Mouse (Mus musculus) B cell, adult 67 days (primary cell): ENCODE data around the gene B230217C12Rik. TPM values are rescaled to one million over a fixed set of nuclear protein-coding genes. Genes with fewer than 3 reads are reported as not detected.

Experiments
- total RNA-seq, 2 experiments: library from RNA; stranded (reverse); gene quantifications; 4 replicates each; pipeline ENCODE4 v1.2.4; 2023

Gene B230217C12Rik
- under 1 TPM; 0.36 to 0.41 TPM for total RNA-seq

DNA sequence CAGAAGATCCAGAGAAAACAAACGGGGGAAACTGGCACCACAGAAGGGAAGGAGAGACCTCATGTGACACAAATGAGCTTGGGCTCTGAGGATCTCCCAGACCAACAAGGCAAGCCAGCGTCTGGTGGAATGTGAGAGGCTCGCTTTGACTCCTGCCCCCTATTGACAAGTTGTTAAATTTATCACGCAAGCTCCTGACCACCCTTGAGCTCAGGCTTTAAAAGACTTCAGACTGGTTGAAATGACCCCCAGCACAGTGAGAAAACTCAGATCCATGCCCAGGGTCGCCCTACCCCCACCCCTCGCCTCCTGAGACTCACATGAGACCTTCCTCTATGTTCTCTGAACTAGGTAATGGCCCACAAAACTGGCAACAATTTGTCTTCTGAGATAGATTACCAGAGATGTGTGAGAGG, at the start of gene B230217C12Rik:
B230217C12Rik (plus strand) TSS at position 242 of the 416 bp plus-strand sequence.

DNA sequence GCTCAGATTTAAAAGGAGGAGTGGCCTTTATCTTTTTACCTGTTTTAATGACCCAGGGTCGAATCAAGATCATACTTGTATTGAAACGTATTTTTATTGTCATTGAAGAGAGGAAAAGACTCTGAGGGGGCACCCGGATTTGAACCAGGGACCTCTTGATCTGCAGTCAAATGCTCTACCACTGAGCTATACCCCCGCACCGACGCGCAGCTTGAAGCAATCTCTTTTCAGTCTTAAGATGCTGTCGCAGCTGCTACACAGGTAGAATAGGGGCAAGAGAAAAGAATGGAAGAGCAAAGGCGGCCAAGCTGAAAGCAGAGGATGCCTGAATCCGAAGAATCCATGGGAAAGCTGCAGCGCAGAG, 41.8 kb upstream of the B230217C12Rik start, which contains the start of gene Lasp1:
Lasp1 (plus strand) TSS at position 219 of the 364 bp plus-strand sequence.

DNA sequence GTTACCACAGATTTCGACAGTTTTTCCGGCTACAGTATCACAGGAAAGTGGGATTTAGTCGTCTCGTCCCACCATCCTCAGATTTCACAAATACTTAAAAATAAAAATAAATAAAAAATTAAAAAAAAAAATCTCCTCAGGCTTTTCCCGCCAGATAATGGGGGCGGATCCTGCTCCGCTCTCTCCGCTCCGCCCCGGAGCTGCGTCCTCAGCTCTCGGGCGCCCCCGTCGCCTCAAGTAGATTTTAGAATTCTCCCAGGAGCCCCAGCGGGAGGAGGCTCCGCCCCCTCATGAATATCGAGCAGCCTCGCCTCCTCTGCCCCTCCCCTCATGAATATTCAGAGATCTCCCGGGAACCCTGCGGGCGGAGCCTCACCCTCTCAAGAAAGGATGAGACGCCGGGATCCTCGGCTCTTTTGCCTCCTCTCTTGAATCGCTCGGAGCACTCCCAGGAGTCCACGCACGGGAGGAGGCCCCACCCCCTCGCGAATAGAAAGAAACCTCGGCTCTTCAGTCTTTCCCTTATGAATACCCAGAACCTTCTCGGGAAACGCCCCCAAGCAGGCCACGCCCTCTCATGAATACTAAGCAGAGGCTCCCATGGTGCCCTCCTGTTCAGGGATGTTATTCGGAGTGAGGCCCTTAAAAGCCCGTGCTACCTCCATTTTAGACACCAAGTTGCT, 43.5 kb downstream of the B230217C12Rik start, which contains the start of gene Fbxo47:
Fbxo47 (minus strand) TSS at position 237 of the 683 bp plus-strand sequence.

Other genes with a start within 250 kb of the B230217C12Rik start
- gene Epop, start 211.1 kb upstream of the B230217C12Rik start, total RNA-seq: 1 to 10 TPM; 4.0 to 6.5 TPM
- 100 to 1,000 TPM; 186 to 189 TPM for gene Mllt6, start 177.4 kb upstream of the B230217C12Rik start, total RNA-seq
- 10 to 100 TPM; 51.3 to 57.5 TPM for gene Cisd3, start 155.0 kb upstream of the B230217C12Rik start, total RNA-seq
- gene Pcgf2, start 140.3 kb upstream of the B230217C12Rik start, total RNA-seq: under 1 TPM in 1 of 2 experiments, not detected in 1; 0.46 TPM
- 100 to 1,000 TPM; 119 to 126 TPM for gene Psmb3, start 137.4 kb upstream of the B230217C12Rik start, total RNA-seq
- 10 to 100 TPM; 66.2 to 71.1 TPM for gene Pip4k2b, start 96.1 kb upstream of the B230217C12Rik start, total RNA-seq
- 10 to 100 TPM; 48.1 to 56.0 TPM for gene Cwc25, start 74.2 kb upstream of the B230217C12Rik start, total RNA-seq
- not detected for gene 1700001P01Rik, start 64.9 kb upstream of the B230217C12Rik start, total RNA-seq
- gene Rpl23, start 58.3 kb upstream of the B230217C12Rik start, total RNA-seq: 1,000 to 10,000 TPM; 1,852 to 1,894 TPM
- gene Lasp1, start 41.8 kb upstream of the B230217C12Rik start, total RNA-seq: 10 to 100 TPM; 71.1 to 77.0 TPM
- gene Fbxo47, start 43.4 kb downstream of the B230217C12Rik start, total RNA-seq: 1 to 10 TPM; 1.3 to 2.3 TPM
- under 1 TPM; 0.68 to 0.73 TPM for gene Plxdc1, start 145.7 kb downstream of the B230217C12Rik start, total RNA-seq
- gene Arl5c, start 155.4 kb downstream of the B230217C12Rik start, total RNA-seq: 10 to 100 TPM; 61.3 to 65.0 TPM
- gene Cacnb1, start 182.3 kb downstream of the B230217C12Rik start, total RNA-seq: 1 to 10 TPM; 5.8 to 6.6 TPM
- 1,000 to 10,000 TPM; 1,852 to 1,930 TPM for gene Rpl19, start 185.9 kb downstream of the B230217C12Rik start, total RNA-seq
- gene Stac2, start 212.7 kb downstream of the B230217C12Rik start, total RNA-seq: 10 to 100 TPM; 33.9 TPM